Mouse (Mus musculus) T-helper 17 cell (primary cell): ENCODE measurements around the gene Tnnc1.

Experiments used
- in situ Hi-C, 2 experiments: fragments of 300-600 bp; cut with MboI, MseI; formaldehyde crosslinking; loops; 1 replicate in 1 of 2; 2 replicates in 1 of 2; pipeline ENCODE4 v1.15.1; 2025; ENCODE audit warnings: high pct_unique_total_duplicates in 2 of 2

The Tnnc1 gene

GRCm38 (mm10) chr14:31250222-31251083 is 42.3 kb downstream of the Tnnc1 start:
- in situ Hi-C loops, result no loop called here

- in situ Hi-C loops, result no loop called here
These were observed 43.0 kb downstream of the Tnnc1 start, which contains the start of the genes Phf7 and Bap1 for GRCm38 (mm10) chr14:31251084-31251604. Phf7 (minus strand) TSS chr14:31251317. Bap1 (plus strand) TSS chr14:31251450.

GRCm38 (mm10) chr14:31251626-31252025 is 43.5 kb downstream of the Tnnc1 start:
- in situ Hi-C loops, result no loop called here

- in situ Hi-C loops, result no loop called here
These were observed 44.0 kb downstream of the Tnnc1 start for GRCm38 (mm10) chr14:31252091-31252490.

GRCm38 (mm10) chr14:31258476-31259050 is 50.5 kb downstream of the Tnnc1 start:
- in situ Hi-C loops, result no loop called here

GRCm38 (mm10) chr14:31260374-31260773 is 52.3 kb downstream of the Tnnc1 start:
- in situ Hi-C loops, result no loop called here

GRCm38 (mm10) chr14:31260932-31261331 is 52.8 kb downstream of the Tnnc1 start:
- in situ Hi-C loops, result no loop called here
